ENCODE assay signal across 9 mouse cellular contexts in the genomic region with DNA sequence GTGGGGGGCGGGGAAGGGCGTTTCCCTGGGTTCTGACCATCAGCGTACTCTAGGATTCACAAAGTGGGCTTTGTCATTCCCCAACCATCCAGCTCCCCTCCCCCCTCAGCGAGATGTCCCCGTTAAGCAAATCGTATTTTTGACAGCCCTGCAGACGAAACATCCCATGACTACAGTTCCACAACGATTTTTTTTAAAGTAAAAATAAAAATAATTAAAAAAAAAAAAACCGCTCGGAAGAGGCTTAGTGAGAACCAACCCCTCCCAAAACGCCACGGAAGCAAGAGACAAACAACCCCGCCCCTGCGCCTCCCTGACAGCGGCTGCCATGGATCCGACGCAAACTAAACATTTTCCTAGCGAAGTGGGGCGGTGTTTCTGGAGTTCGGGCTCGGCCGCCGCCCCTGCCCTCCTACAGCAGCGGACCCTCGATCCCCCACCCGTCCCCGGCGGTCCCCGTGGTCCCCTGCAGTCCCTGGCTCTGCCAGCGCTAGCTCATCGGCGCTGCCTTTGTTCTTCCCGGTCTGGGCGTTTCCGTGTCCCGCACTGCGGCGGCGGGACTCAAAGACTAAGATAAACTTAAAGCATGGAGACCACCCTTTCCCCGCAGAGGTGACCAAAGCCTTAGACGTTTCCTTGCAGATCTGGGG. TPM values are rescaled to one million over a fixed set of nuclear protein-coding genes. Genes with fewer than 3 reads are reported as not detected.
DNase-seq lines count a peak whose midpoint lies in the region; ATAC-seq and TF ChIP-seq lines count a peak whose summit lies in the region.
"Had no signal": no experiment of that assay in that cellular context is flagged by ENCODE, and none has a peak within 500 bp of the region (broad histone marks: within the 10 kb centered on the region; RNA-seq: fewer than 3 reads in every experiment).

No protein-coding gene starts in this region.

- DNase-seq in heart, adult 18-20 months: peak; percentile 83 to 89
- DNase-seq in heart, adult 11 months: no peak
- peak; percentile 81 for DNase-seq in brain, adult 2 months (ENCODE audit: low read depth, low spot score)
- peak; percentile 65 for DNase-seq in gastrocnemius, postnatal 10 days
- DNase-seq in liver, postnatal 0 days: peak; percentile 73
- peak; percentile 88 to 89 for DNase-seq in thymus, postnatal 36 days

- H3K4me3 ChIP-seq in intestine, embryonic 15.5 days (replicated peaks): peak overlapping the region; percentile 71
- peak overlapping the region; percentile 62 for H3K4me3 ChIP-seq in liver, postnatal 0 days (ENCODE audit: low read depth, low read length)
- peak overlapping the region; percentile 84 for H3K4me3 ChIP-seq in neural tube, embryonic 14.5 days (ENCODE audit: low read depth, low read length)

- ATAC-seq in intestine, embryonic 15.5 days: peak; percentile 85
- ATAC-seq in liver, postnatal 0 days: peak; percentile 82
- peak; percentile 50 for ATAC-seq in neural tube, embryonic 14.5 days (ENCODE audit: low read depth)

- peak; percentile 52 for TF ChIP-seq CTCF in liver, postnatal 0 days (IDR thresholded peaks at IDR 0.05; ENCODE audit: low read depth)

- under 1% methylated on average over 41 of the region's 41 CpGs for WGBS in intestine, embryonic 15.5 days
- WGBS in liver, postnatal 0 days (ENCODE audit: insufficient replicate concordance): under 1% methylated on average over 41 of the region's 41 CpGs
- WGBS in neural tube, embryonic 14.5 days: under 1% methylated on average over 41 of the region's 41 CpGs

- H3K9me3 ChIP-seq in intestine, embryonic 15.5 days: no peaks in the 10 kb centered on the region
- no peaks in the 10 kb centered on the region for H3K9me3 ChIP-seq in liver, postnatal 0 days (ENCODE audit: low read length)
- no peaks in the 10 kb centered on the region for H3K9me3 ChIP-seq in neural tube, embryonic 14.5 days (ENCODE audit: control insufficient read depth, low read length)

- TF ChIP-seq EP300 in liver, postnatal 0 days (IDR thresholded peaks at IDR 0.05; ENCODE audit: low read depth): no peak

- H3K36me3 ChIP-seq in intestine, embryonic 15.5 days: 0 out of 2 replicates have a peak, but pooled peaks cover 4% of the 10 kb centered on the region
- no peaks in the 10 kb centered on the region for H3K36me3 ChIP-seq in liver, postnatal 0 days (replicated peaks; ENCODE audit: insufficient read depth, low read length)
- H3K36me3 ChIP-seq in neural tube, embryonic 14.5 days (ENCODE audit: control insufficient read depth, insufficient read depth, low read length): peaks cover 10% of the 10 kb centered on the region; the same call in 1 of the 2 replicates

- H3K27ac ChIP-seq in intestine, embryonic 15.5 days: peak overlapping the region; percentile 96
- H3K27ac ChIP-seq in liver, postnatal 0 days (ENCODE audit: low read depth): peak overlapping the region; percentile 50; the same call in 1 of the 2 replicates
- H3K27ac ChIP-seq in neural tube, embryonic 14.5 days (ENCODE audit: low read depth, low read length): peak overlapping the region; percentile 99

- H3K4me2 ChIP-seq in intestine, embryonic 15.5 days (replicated peaks): peak overlapping the region; percentile 62
- peak overlapping the region; percentile 88 for H3K4me2 ChIP-seq in liver, postnatal 0 days (ENCODE audit: low read depth, low read length)
- no peak overlapping the region; the same call in 1 of the 2 replicates for H3K4me2 ChIP-seq in neural tube, embryonic 14.5 days (ENCODE audit: low read depth, low read length)

- H3K4me1 ChIP-seq in intestine, embryonic 15.5 days (replicated peaks): peaks cover 6% of the 10 kb centered on the region
- peaks cover 5% of the 10 kb centered on the region; the same call in 1 of the 2 replicates for H3K4me1 ChIP-seq in liver, postnatal 0 days (ENCODE audit: insufficient read depth)
- H3K4me1 ChIP-seq in neural tube, embryonic 14.5 days (ENCODE audit: control insufficient read depth, insufficient read depth, low read length): peaks cover 16% of the 10 kb centered on the region; the same call in 1 of the 2 replicates

- H3K9ac ChIP-seq in intestine, embryonic 15.5 days: peak overlapping the region; percentile 78
- peak overlapping the region; percentile 65 for H3K9ac ChIP-seq in liver, postnatal 0 days (replicated peaks)
- peak overlapping the region; percentile 100 for H3K9ac ChIP-seq in neural tube, embryonic 14.5 days (replicated peaks; ENCODE audit: low read depth, low read length)

- no peaks in the 10 kb centered on the region for H3K27me3 ChIP-seq in intestine, embryonic 15.5 days (replicated peaks)
- H3K27me3 ChIP-seq in liver, postnatal 0 days (ENCODE audit: insufficient read depth, low read length): peaks cover 10% of the 10 kb centered on the region; the same call in 1 of the 2 replicates
- H3K27me3 ChIP-seq in neural tube, embryonic 14.5 days (ENCODE audit: control insufficient read depth, insufficient read depth, low read length): no peaks in the 10 kb centered on the region

RNA-seq across cellular contexts. Expression of gene Gm49450, which starts 0.5 kb away (rescaled TPM):
- not detected for total RNA-seq in heart, adult 18-20 months (2021)
- total RNA-seq in gastrocnemius, postnatal 10 days (2021): not detected
- polyA plus RNA-seq in intestine, embryonic 15.5 days (2015; fragmentation: Nextera tagmentation; extraction: Ambion mirVana): not detected in 2 replicates
- polyA plus RNA-seq in liver, postnatal 0 days (2015; fragmentation: Nextera tagmentation; extraction: Ambion mirVana): not detected in 2 replicates
- not detected in 2 replicates for polyA plus RNA-seq in neural tube, embryonic 14.5 days (2014; fragmentation: Nextera tagmentation; extraction: Ambion mirVana)
- total RNA-seq: left cerebral cortex, postnatal 10 days had no signal

RNA-seq across cellular contexts. Expression of gene Tuba1a, which starts 0.6 kb away (rescaled TPM):
- 10 to 100 TPM; 63.6 to 78.8 TPM for total RNA-seq in heart, adult 18-20 months (2021)
- 100 to 1,000 TPM; 171 to 195 TPM for total RNA-seq in gastrocnemius, postnatal 10 days (2021)
- 981 and 999 TPM in 2 replicates for polyA plus RNA-seq in intestine, embryonic 15.5 days (2015; fragmentation: Nextera tagmentation; extraction: Ambion mirVana)
- 28.1 and 28.7 TPM in 2 replicates for polyA plus RNA-seq in liver, postnatal 0 days (2015; fragmentation: Nextera tagmentation; extraction: Ambion mirVana)
- 13,706 and 14,496 TPM in 2 replicates for polyA plus RNA-seq in neural tube, embryonic 14.5 days (2014; fragmentation: Nextera tagmentation; extraction: Ambion mirVana)

RNA-seq across cellular contexts. Expression of gene Tuba1b, which starts 18.5 kb away (rescaled TPM):
- total RNA-seq in heart, adult 18-20 months (2021): 100 to 1,000 TPM; 138 to 153 TPM
- total RNA-seq in gastrocnemius, postnatal 10 days (2021): 100 to 1,000 TPM; 188 to 204 TPM
- polyA plus RNA-seq in intestine, embryonic 15.5 days (2015; fragmentation: Nextera tagmentation; extraction: Ambion mirVana): 1,296 and 1,330 TPM in 2 replicates
- 389 and 423 TPM in 2 replicates for polyA plus RNA-seq in liver, postnatal 0 days (2015; fragmentation: Nextera tagmentation; extraction: Ambion mirVana)
- polyA plus RNA-seq in neural tube, embryonic 14.5 days (2014; fragmentation: Nextera tagmentation; extraction: Ambion mirVana): 1,186 and 1,301 TPM in 2 replicates

RNA-seq across cellular contexts. Expression of gene Lmbr1l, which starts 34.8 kb away (rescaled TPM):
- total RNA-seq in heart, adult 18-20 months (2021): 1 to 10 TPM; 7.4 to 9.8 TPM
- 1 to 10 TPM; 8.1 to 9.9 TPM for total RNA-seq in gastrocnemius, postnatal 10 days (2021)
- polyA plus RNA-seq in intestine, embryonic 15.5 days (2015; fragmentation: Nextera tagmentation; extraction: Ambion mirVana): 18.6 and 19.0 TPM in 2 replicates
- polyA plus RNA-seq in liver, postnatal 0 days (2015; fragmentation: Nextera tagmentation; extraction: Ambion mirVana): 4.9 and 5.1 TPM in 2 replicates
- polyA plus RNA-seq in neural tube, embryonic 14.5 days (2014; fragmentation: Nextera tagmentation; extraction: Ambion mirVana): 7.3 and 10.5 TPM in 2 replicates

RNA-seq across cellular contexts. Expression of gene Dhh, which starts 54.5 kb away (rescaled TPM):
- 1 to 10 TPM in 1 of 2 experiments, under 1 TPM in 1; 0.87 to 1.8 TPM for total RNA-seq in heart, adult 18-20 months (2021)
- total RNA-seq in gastrocnemius, postnatal 10 days (2021): 1 to 10 TPM; 3.6 to 4.0 TPM
- 0.96 and 1.1 TPM in 2 replicates for polyA plus RNA-seq in intestine, embryonic 15.5 days (2015; fragmentation: Nextera tagmentation; extraction: Ambion mirVana)
- 0.07 TPM in 1 of 2 replicates, not detected in the other for polyA plus RNA-seq in liver, postnatal 0 days (2015; fragmentation: Nextera tagmentation; extraction: Ambion mirVana)
- polyA plus RNA-seq in neural tube, embryonic 14.5 days (2014; fragmentation: Nextera tagmentation; extraction: Ambion mirVana): 0.32 and 2.0 TPM in 2 replicates

Comparison
In these comparisons a context has a peak if more than half of its experiments do, and no peak if none do; other contexts are left out.
1. RNA of gene Tuba1a, which starts 0.6 kb away (polyA plus RNA-seq): 13,706 to 14,496 TPM in neural tube, embryonic 14.5 days and 981 to 999 TPM in intestine, embryonic 15.5 days; 28.1 to 28.7 TPM in liver, postnatal 0 days; every median in the first group is over 10 times any median in the second.
2. Peak in every context shown above with its lines, with median percentiles within 50 percentile points of each other: ATAC-seq, H3K27ac ChIP-seq, H3K4me3 ChIP-seq and H3K9ac ChIP-seq.